Mouse (Mus musculus) erythroblast, adult 5-6 weeks (primary cell): ENCODE data around the gene Cbx4. TPM values are rescaled to one million over a fixed set of nuclear protein-coding genes. Genes with fewer than 3 reads are reported as not detected.

Source experiments
- ATAC-seq: replicated peaks from 2 replicates; pipeline ENCODE4 v1.8.0; 2016; ENCODE audit warnings: moderate number of reproducible peaks, mild to moderate bottlenecking, moderate TSS enrichment, inconsistent platforms; ENCODE audit not compliant: poor library complexity, low FRiP score, severe bottlenecking
- total RNA-seq, 2 experiments: library from RNA; stranded (forward) in 1 of 2; stranded (reverse) in 1 of 2; fragments of 150-400 nt in 1 of 2; fragments of 200-764, 138-1000 nt in 1 of 2; gene quantifications; 2 replicates each; pipeline versions ENCODE4 v1.2.3 to v1.2.4; 2015 to 2017; ENCODE audit warnings: low replicate concordance in 2 of 2

Gene Cbx4
- total RNA-seq, 2 experiments from 2014 or later: 4.8 to 9.4 TPM

GRCm38 (mm10) chr11:119059256-119059655 is 26.8 kb downstream of the Cbx4 start:
- no peak for ATAC-seq

- no peak for ATAC-seq
Observed at GRCm38 (mm10) chr11:119058041-119058995, 27.7 kb downstream of the Cbx4 start.

- ATAC-seq: no peak
Observed at GRCm38 (mm10) chr11:119057291-119057690, 28.7 kb downstream of the Cbx4 start.

GRCm38 (mm10) chr11:119056301-119057211 is 29.5 kb downstream of the Cbx4 start:
- ATAC-seq: no peak

DNA sequence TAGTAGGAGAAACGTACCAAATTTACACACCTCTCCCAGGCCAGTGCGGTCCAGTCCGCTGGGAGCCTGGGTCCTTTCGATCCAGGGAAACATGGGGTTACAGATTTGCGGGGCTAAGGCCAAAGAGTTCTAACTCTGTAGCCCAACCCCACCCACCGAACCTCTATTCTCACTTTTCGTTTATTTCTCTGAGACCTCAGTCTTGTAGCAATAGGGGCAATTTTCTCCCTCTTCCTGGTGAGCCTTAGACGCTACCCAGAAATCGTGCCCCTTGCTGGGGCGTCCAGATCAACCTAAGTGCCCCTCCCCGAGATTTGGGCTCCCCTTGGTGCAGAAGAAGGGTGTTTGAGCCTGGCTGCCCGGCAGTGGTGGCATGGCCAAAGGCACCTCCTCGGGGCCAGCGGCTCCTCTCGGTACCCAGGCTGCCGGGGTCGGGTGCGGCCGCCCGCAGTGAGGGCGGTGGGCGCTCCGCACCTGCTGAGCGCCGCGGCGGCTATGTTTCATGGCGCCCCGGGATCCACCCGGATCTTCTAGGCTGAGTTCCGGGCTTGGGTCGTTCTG is 30.4 kb downstream of the Cbx4 start:
- ATAC-seq: no peak

GRCm38 (mm10) chr11:119054351-119055345 is 31.4 kb downstream of the Cbx4 start:
- no peak for ATAC-seq

DNA sequence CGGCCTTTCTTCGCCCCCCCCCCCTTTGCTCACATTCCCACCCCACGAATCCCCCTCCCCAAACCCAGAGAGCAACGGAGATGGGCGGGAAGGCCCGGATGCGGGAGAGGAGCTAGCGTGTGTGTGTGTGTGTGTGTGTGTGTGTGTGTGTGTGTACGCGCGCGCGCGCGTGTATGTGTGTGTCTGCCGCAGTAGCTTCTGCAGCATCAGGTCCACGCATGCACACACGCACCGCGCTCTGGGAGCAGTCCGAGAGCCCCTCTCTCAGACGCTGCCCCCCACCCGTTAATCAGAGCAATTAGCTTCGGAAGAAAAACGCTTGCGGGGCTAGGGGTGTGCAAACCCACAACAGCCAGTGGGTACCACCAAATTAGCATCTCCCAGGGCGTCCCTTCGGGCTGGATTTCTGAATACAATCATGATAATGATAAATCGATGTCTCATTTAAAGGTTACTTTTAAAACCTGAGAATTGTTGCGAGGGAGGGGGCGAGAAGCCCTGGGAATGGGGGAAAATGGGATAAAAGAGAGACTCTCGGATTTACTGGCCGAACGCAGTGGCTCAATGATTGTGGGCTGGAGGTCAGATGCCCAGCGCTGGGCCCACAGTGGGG is 32.2 kb downstream of the Cbx4 start:
- no peak for ATAC-seq

- no peak for ATAC-seq
Observed at GRCm38 (mm10) chr11:119053257-119053670, 32.8 kb downstream of the Cbx4 start.

DNA sequence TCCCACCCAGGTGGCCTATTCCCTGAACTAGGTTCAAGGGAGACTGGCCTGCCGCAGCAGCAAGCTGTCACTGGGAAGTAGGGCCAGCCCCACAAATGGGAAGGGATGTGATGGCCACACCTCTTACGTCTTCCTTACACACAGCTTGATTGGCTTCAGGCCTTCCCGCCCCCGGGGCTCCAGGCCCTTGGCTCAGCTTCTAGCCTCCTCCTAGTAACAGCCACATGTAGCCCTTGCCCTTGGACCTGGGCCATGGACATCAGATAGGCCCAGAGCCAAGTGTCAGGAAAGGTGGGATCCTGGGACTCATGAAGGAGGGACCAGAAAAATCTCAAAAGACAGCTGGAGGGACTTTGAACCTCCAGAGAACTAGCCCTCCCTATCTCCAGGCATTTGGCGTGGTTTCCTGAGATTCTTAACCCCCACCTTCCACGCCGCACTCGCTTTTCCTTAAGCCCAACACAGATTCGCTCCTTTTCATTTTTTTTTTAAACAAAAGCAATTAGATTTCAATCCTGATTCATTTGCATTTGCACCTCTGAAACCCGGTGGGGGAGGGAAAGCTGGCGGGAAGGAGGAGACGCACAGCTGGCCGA is 33.3 kb downstream of the Cbx4 start:
- ATAC-seq: no peak

DNA sequence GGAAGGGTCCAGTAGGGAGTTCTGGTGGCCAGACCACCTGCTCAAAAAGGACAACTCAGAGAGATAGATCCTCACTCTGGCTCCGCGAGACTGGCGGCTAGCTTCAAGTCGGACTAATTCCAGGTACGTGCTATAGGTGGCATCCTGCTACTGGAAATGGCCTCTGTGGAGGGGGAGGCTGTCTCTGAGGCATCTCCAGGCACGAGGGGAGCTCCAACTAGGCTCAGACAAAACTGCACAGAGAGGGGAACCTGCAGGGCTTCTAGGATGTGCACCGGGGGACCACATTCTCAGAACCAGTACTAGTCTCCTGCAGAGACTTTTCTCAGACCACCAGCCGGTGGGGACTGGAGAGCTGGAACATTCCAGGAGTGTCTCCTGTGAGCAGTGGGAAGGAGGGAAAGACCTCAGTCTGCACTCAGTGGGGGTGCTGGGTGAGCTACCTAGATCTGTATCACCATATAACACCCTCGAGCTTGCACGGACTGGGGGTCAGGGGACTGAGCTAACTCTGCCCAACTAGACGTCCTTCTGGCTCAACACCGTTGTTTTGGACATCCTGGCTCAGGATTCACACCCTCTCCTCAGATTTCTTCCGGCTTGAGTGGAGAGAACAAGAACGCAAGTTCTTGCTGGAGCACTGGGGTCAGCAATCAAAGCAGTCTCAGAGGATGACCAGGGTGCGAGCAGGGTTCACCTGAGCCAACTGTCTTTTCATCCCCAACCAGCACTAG is 33.9 kb downstream of the Cbx4 start:
- no peak for ATAC-seq

- no peak for ATAC-seq
Observed at GRCm38 (mm10) chr11:119051426-119051825, 34.6 kb downstream of the Cbx4 start.

GRCm38 (mm10) chr11:119050361-119050760 is 35.7 kb downstream of the Cbx4 start:
- no peak for ATAC-seq

DNA sequence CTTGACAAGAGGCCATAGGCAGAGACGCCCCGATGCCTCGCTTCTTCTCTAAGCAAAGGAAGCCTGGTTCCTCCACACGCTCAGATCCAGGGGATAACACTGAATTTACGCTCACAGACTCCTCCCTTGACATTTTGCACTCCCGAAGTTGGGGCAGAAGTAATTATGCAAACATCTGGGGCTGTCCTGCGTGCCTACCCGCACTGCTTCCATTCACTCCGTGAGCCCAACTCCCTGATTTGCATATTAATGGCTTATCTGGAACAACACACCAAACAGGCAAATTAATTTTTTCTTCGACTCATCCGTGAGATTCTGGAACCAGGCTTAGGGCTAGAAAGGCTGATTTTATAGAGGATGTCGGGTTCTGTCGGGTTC is 37.9 kb downstream of the Cbx4 start:
- no peak for ATAC-seq

DNA sequence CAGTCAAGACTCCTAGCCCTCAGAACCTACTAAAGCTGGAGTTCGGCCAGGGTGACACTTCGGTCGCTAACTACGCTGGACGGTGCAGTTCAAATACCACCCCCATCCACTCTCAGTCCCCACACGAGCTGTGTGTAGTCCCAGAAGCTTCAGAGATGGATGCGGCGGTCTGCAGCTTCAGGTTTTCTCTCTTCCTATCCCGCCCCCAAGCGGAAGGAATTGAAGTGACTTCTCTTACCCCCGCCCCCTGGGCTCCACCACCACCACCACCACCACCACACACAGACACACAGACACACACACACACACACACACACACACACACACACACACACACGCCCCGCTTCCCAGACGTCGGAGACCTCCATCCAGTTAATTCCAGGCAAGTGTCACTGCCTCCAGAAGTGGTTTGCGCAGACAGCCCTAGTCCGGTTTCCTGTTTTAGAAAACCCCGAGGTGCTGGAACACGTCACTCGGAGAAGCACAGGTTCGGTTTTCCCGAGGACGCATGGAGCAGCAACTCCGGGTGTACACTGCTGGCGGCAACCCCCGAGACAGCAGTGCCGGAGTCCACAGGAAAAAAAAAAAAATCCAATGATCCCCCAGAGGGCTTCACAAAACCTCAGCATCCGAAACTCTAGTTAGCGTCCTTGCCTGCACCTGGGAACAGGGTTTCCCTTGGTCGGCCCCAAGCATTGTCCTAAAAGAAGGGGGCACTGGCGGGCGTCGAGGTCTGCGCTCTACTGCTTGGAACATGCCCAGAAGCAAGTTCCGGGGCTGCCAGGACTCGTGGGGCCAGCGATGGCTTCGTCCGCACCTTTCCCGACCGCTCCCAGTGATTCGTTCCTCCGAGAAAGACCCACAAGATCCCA is 38.5 kb downstream of the Cbx4 start:
- no peak for ATAC-seq

DNA sequence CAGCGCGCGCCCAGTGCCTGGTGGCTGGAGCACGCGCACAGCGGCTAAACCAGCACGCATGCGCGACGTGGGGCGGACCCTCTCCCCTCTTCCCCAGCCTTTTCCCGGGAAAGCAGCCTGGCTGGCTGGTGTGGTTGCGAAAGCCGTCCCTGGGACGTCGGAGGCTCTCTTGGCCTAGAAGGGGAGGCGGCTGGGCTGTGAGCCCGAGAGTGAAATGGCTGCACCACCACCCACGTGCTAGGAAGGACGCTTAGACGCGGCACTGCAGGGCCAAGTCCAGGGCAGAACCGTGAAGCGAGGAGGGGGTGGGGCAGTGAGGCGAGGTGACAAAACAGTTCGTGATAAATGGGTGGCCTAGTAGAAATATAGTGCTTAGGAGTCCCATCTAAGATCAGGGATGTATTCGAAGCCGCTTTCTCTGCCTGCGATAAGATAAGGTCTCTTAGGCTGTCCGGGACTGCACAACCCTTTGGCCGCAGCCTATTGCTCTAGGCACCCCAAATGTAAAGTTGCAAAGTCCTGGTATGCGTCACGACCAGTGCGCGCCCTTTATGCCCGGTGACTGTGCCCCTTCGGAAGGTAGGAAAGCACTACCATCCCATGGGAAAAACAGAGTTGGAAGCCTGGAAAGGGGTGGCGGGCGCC is 39.3 kb downstream of the Cbx4 start:
- no peak for ATAC-seq
